Mouse (Mus musculus): ENCODE results near the gene Arhgap19. TPM values are rescaled to one million over a fixed set of nuclear protein-coding genes. Genes with fewer than 3 reads are reported as not detected.

The Arhgap19 gene
- polyA plus RNA-seq, 1 experiment, result 80.1 TPM

- Histone ChIP-seq H3K9me3 (replicated peaks; ENCODE audit: control insufficient read depth, insufficient read depth, low read length, poor library complexity, severe bottlenecking) (no peaks in the 10 kb centered on the region), H3K27ac (ENCODE audit: insufficient read depth, low read length) (no peak overlapping the region), H3K36me3 (ENCODE audit: control insufficient read depth, insufficient read depth, low read length, poor library complexity, severe bottlenecking) (no peaks in the 10 kb centered on the region), H3K4me3 (ENCODE audit: low read depth, low read length) (no peak overlapping the region), H3K9ac (ENCODE audit: low read depth, poor library complexity, severe bottlenecking) (no peak overlapping the region), H3K27me3 (ENCODE audit: control insufficient read depth, insufficient read depth, low read length, poor library complexity, severe bottlenecking) (no peaks in the 10 kb centered on the region), H3K4me1 (ENCODE audit: control insufficient read depth, insufficient read depth, low read length) (no peaks in the 10 kb centered on the region)
- no peak for TF ChIP-seq EP300 (IDR thresholded peaks at IDR 0.05; ENCODE audit: insufficient read depth, low read depth, low read length)
- TF ChIP-seq CTCF (IDR thresholded peaks at IDR 0.05; ENCODE audit: low read depth, low read length), result no peak
- TF ChIP-seq POLR2A (IDR thresholded peaks at IDR 0.05; ENCODE audit: insufficient read depth, low read length), result no peak
These were observed 33.6 kb upstream of the Arhgap19 start for GRCm38 (mm10) chr19:41835407-41835806.

GRCm38 (mm10) chr19:41832501-41833201 lies 30.8 kb upstream of the Arhgap19 start:
- no peaks in the 10 kb centered on the region for H3K4me1 ChIP-seq (ENCODE audit: control insufficient read depth, insufficient read depth, low read length)
- no peak overlapping the region for H3K4me3 ChIP-seq (ENCODE audit: low read depth, low read length)
- H3K9me3 ChIP-seq (replicated peaks; ENCODE audit: control insufficient read depth, insufficient read depth, low read length, poor library complexity, severe bottlenecking), result no peaks in the 10 kb centered on the region
- H3K27me3 ChIP-seq (ENCODE audit: control insufficient read depth, insufficient read depth, low read length, poor library complexity, severe bottlenecking), result no peaks in the 10 kb centered on the region
- no peaks in the 10 kb centered on the region for H3K36me3 ChIP-seq (ENCODE audit: control insufficient read depth, insufficient read depth, low read length, poor library complexity, severe bottlenecking)
- no peak overlapping the region for H3K27ac ChIP-seq (ENCODE audit: insufficient read depth, low read length)
- no peak for TF ChIP-seq POLR2A (IDR thresholded peaks at IDR 0.05; ENCODE audit: insufficient read depth, low read length)
- H3K9ac ChIP-seq (ENCODE audit: low read depth, poor library complexity, severe bottlenecking), result no peak overlapping the region

- Histone ChIP-seq H3K4me3 (ENCODE audit: low read depth, low read length) (peak overlapping the region; percentile 45), H3K9ac (ENCODE audit: low read depth, poor library complexity, severe bottlenecking) (no peak overlapping the region), H3K4me1 (ENCODE audit: control insufficient read depth, insufficient read depth, low read length) (no peaks in the 10 kb centered on the region)
These were observed 30.0 kb upstream of the Arhgap19 start for GRCm38 (mm10) chr19:41831718-41832391.

GRCm38 (mm10) chr19:41831101-41831570 lies 29.3 kb upstream of the Arhgap19 start:
- no peaks in the 10 kb centered on the region for H3K9me3 ChIP-seq (replicated peaks; ENCODE audit: control insufficient read depth, insufficient read depth, low read length, poor library complexity, severe bottlenecking)
- no peaks in the 10 kb centered on the region for H3K27me3 ChIP-seq (ENCODE audit: control insufficient read depth, insufficient read depth, low read length, poor library complexity, severe bottlenecking)
- no peak for TF ChIP-seq EP300 (IDR thresholded peaks at IDR 0.05; ENCODE audit: insufficient read depth, low read depth, low read length)
- no peak for TF ChIP-seq CTCF (IDR thresholded peaks at IDR 0.05; ENCODE audit: low read depth, low read length)
- TF ChIP-seq POLR2A (IDR thresholded peaks at IDR 0.05; ENCODE audit: insufficient read depth, low read length), result no peak
- H3K4me3 ChIP-seq (ENCODE audit: low read depth, low read length), result peak overlapping the region; percentile 58
- no peaks in the 10 kb centered on the region for H3K4me1 ChIP-seq (ENCODE audit: control insufficient read depth, insufficient read depth, low read length)
- no peak overlapping the region for H3K27ac ChIP-seq (ENCODE audit: insufficient read depth, low read length)
- H3K36me3 ChIP-seq (ENCODE audit: control insufficient read depth, insufficient read depth, low read length, poor library complexity, severe bottlenecking), result no peaks in the 10 kb centered on the region
- peak overlapping the region; percentile 72 for H3K9ac ChIP-seq (ENCODE audit: low read depth, poor library complexity, severe bottlenecking)

More at GRCm38 (mm10) chr19:41831718-41832391, 30.0 kb upstream of the Arhgap19 start:
- Histone ChIP-seq H3K27ac (ENCODE audit: insufficient read depth, low read length) (no peak overlapping the region), H3K9me3 (replicated peaks; ENCODE audit: control insufficient read depth, insufficient read depth, low read length, poor library complexity, severe bottlenecking) (no peaks in the 10 kb centered on the region), H3K36me3 (ENCODE audit: control insufficient read depth, insufficient read depth, low read length, poor library complexity, severe bottlenecking) (no peaks in the 10 kb centered on the region), H3K27me3 (ENCODE audit: control insufficient read depth, insufficient read depth, low read length, poor library complexity, severe bottlenecking) (no peaks in the 10 kb centered on the region)
- TF ChIP-seq EP300 (IDR thresholded peaks at IDR 0.05; ENCODE audit: insufficient read depth, low read depth, low read length), result peak; percentile 57; the same call in 1 of the 2 replicates
- no peak for TF ChIP-seq CTCF (IDR thresholded peaks at IDR 0.05; ENCODE audit: low read depth, low read length)

GRCm38 (mm10) chr19:41830106-41831031 lies 28.5 kb upstream of the Arhgap19 start:
- Histone ChIP-seq H3K4me1 (ENCODE audit: control insufficient read depth, insufficient read depth, low read length) (no peaks in the 10 kb centered on the region), H3K27ac (ENCODE audit: insufficient read depth, low read length) (no peak overlapping the region), H3K9me3 (replicated peaks; ENCODE audit: control insufficient read depth, insufficient read depth, low read length, poor library complexity, severe bottlenecking) (no peaks in the 10 kb centered on the region), H3K27me3 (ENCODE audit: control insufficient read depth, insufficient read depth, low read length, poor library complexity, severe bottlenecking) (no peaks in the 10 kb centered on the region), H3K9ac (ENCODE audit: low read depth, poor library complexity, severe bottlenecking) (peak overlapping the region; percentile 72), H3K36me3 (ENCODE audit: control insufficient read depth, insufficient read depth, low read length, poor library complexity, severe bottlenecking) (no peaks in the 10 kb centered on the region), H3K4me3 (ENCODE audit: low read depth, low read length) (peak overlapping the region; percentile 58)
- TF ChIP-seq EP300 (IDR thresholded peaks at IDR 0.05; ENCODE audit: insufficient read depth, low read depth, low read length) (no peak), CTCF (IDR thresholded peaks at IDR 0.05; ENCODE audit: low read depth, low read length) (no peak), POLR2A (IDR thresholded peaks at IDR 0.05; ENCODE audit: insufficient read depth, low read length) (no peak)
